Mouse (Mus musculus): ENCODE measurements at regions not wholly inside any gene's neighbourhood (a gene's known extent, or its start where the extent isn't known, plus 50 kb on each side); places are given as distances from the start of the nearest gene placed in this dataset.

- no peak for DNase-seq
These were observed 163.6 kb downstream of the Aldoart1 start for GRCm38 (mm10) chr4:72688842-72689241.

- DNase-seq: no peak
These were observed 178.4 kb downstream of the Aldoart1 start for GRCm38 (mm10) chr4:72674006-72674405.

- DNase-seq: no peak
These were observed 180.6 kb downstream of the Aldoart1 start for GRCm38 (mm10) chr4:72671652-72672411.

GRCm38 (mm10) chr4:72669827-72670494 is 182.5 kb downstream of the Aldoart1 start:
- DNase-seq: no peak

GRCm38 (mm10) chr4:72664379-72664778 is 188.1 kb downstream of the Aldoart1 start:
- no peak for DNase-seq

GRCm38 (mm10) chr4:72662477-72662876 is 190.0 kb downstream of the Aldoart1 start:
- no peak for DNase-seq

- no peak for DNase-seq
These were observed 196.2 kb downstream of the Aldoart1 start for GRCm38 (mm10) chr4:72656206-72656605.

- DNase-seq: no peak
These were observed 205.3 kb downstream of the Aldoart1 start for GRCm38 (mm10) chr4:72647130-72647529.

GRCm38 (mm10) chr4:72629416-72629815 is 223.0 kb downstream of the Aldoart1 start:
- no peak for DNase-seq

GRCm38 (mm10) chr4:72627219-72627930 is 225.1 kb downstream of the Aldoart1 start:
- no peak for DNase-seq

GRCm38 (mm10) chr4:72605107-72605506 is 247.3 kb downstream of the Aldoart1 start:
- no peak for DNase-seq

- DNase-seq: no peak
These were observed 256.9 kb downstream of the Aldoart1 start for GRCm38 (mm10) chr4:72595494-72595893.

GRCm38 (mm10) chr4:72592129-72592528 is 260.3 kb downstream of the Aldoart1 start:
- no peak for DNase-seq

GRCm38 (mm10) chr4:72574946-72575345 is 277.5 kb downstream of the Aldoart1 start:
- DNase-seq: no peak

- no peak for DNase-seq
These were observed 280.5 kb downstream of the Aldoart1 start for GRCm38 (mm10) chr4:72571924-72572323.

GRCm38 (mm10) chr4:72565186-72565585 is 287.2 kb downstream of the Aldoart1 start:
- DNase-seq: no peak

- DNase-seq: no peak
These were observed 289.3 kb downstream of the Aldoart1 start for GRCm38 (mm10) chr4:72562909-72563676.

- no peak for DNase-seq
These were observed 298.2 kb downstream of the Aldoart1 start for GRCm38 (mm10) chr4:72554276-72554675.

- no peak for DNase-seq
These were observed 317.9 kb downstream of the Aldoart1 start for GRCm38 (mm10) chr4:72534563-72534962.

GRCm38 (mm10) chr4:72524630-72525029 is 323.9 kb upstream of the Tle1 start:
- DNase-seq: no peak

- peak; percentile 13 for DNase-seq
These were observed 323.4 kb upstream of the Tle1 start for GRCm38 (mm10) chr4:72524100-72524499.

- no peak for DNase-seq
These were observed 310.5 kb upstream of the Tle1 start for GRCm38 (mm10) chr4:72511220-72511619.
